Mouse (Mus musculus): ENCODE results near the gene Tmem50b.

- no peak for TF ChIP-seq GATA1 (IDR thresholded peaks at IDR 0.05; ENCODE audit: low read length)
- no peak for TF ChIP-seq TAL1 (IDR thresholded peaks at IDR 0.05; ENCODE audit: low read length)
These were observed 22.6 kb upstream of the Tmem50b start for GRCm38 (mm10) chr16:91620185-91620584.
